Mouse (Mus musculus) forebrain, embryonic 14.5 days (tissue): ENCODE data around the gene Sfxn2. TPM values are rescaled to one million over a fixed set of nuclear protein-coding genes. Genes with fewer than 3 reads are reported as not detected.
A peak's percentile ranks its signal among the peaks of the same experiment; 100 is the strongest.

Experiments
- ATAC-seq: fragments of 200-750 bp; cut with Nextera tagmentation; 2 replicates; pipeline ENCODE4 v1.8.0; 2017; ENCODE audit warnings: mild to moderate bottlenecking, moderate library complexity
- DNase-seq: peaks from one replicate; pipeline ENCODE4 v3.0.0-alpha.2; 2015; ENCODE audit warnings: low spot score
- H3K27ac ChIP-seq: fragments of 300-500 bp; sonication (generic); 2 replicates; pipeline ENCODE4 v1.5.1; 2014; ENCODE audit warnings: low read depth, mild to moderate bottlenecking, control low read depth, low read length, moderate library complexity
- H3K27me3 ChIP-seq: fragments of 300-500 bp; sonication (generic); replicated peaks from 2 replicates; pipeline ENCODE4 v1.6.1; 2014; ENCODE audit warnings: low read length, control low read depth, mixed read lengths; ENCODE audit not compliant: control insufficient read depth, insufficient read depth
- H3K36me3 ChIP-seq: fragments of 300-500 bp; sonication (generic); 2 replicates; pipeline ENCODE4 v1.6.1; 2014; ENCODE audit warnings: low read length, control low read depth; ENCODE audit not compliant: control insufficient read depth, insufficient read depth
- H3K4me1 ChIP-seq: fragments of 300-500 bp; sonication (generic); 2 replicates; pipeline ENCODE4 v1.6.1; 2014; ENCODE audit warnings: antibody characterized with exemption, low read length, control low read depth; ENCODE audit not compliant: control insufficient read depth, insufficient read depth
- H3K4me2 ChIP-seq: fragments of 300-500 bp; sonication (generic); 2 replicates; pipeline ENCODE4 v1.6.1; 2014; ENCODE audit warnings: mild to moderate bottlenecking, control low read depth, low read length
- H3K4me3 ChIP-seq: fragments of 300-500 bp; sonication (generic); 2 replicates; pipeline ENCODE4 v1.5.1; 2014; ENCODE audit warnings: low read depth, low read length, control low read depth
- H3K9ac ChIP-seq: fragments of 300-500 bp; sonication (generic); 2 replicates; pipeline ENCODE4 v1.6.1; 2014; ENCODE audit warnings: mild to moderate bottlenecking, low read length, control low read depth, moderate library complexity
- H3K9me3 ChIP-seq: fragments of 300-500 bp; sonication (generic); replicated peaks from 2 replicates; pipeline ENCODE4 v1.6.1; 2016; ENCODE audit warnings: low read length, control low read depth, mixed read lengths; ENCODE audit not compliant: control insufficient read depth
- WGBS: fragments of 180-500 bp; shearing (Covaris S2); extraction: QIAGEN DNeasy Blood & Tissue Kit; methylation state at CpG from one replicate; pipeline ENCODE4 v1.1.7; 2014; 5-methylcytosine and 5-hydroxymethylcytosine counted together
- polyA plus RNA-seq: library from polyadenylated mRNA; unstranded; fragments of >200 nt; fragmentation: Nextera tagmentation; extraction: Ambion mirVana; gene quantifications from 2 replicates; pipeline ENCODE4 v1.2.1, GENCODE M21; 2014

Gene Sfxn2
- polyA plus RNA-seq, 1 experiment from 2014 or later, result 6.8 TPM

GRCm38 (mm10) chr19:46575196-46575595 is 2.0 kb downstream of the Sfxn2 start:
- Histone ChIP-seq H3K36me3 (no peaks in the 10 kb centered on the region), H3K4me3 (no peak overlapping the region), H3K27ac (no peak overlapping the region), H3K9ac (no peak overlapping the region), H3K4me2 (no peak overlapping the region), H3K9me3 (no peaks in the 10 kb centered on the region), H3K27me3 (no peaks in the 10 kb centered on the region), H3K4me1 (peaks cover 12% of the 10 kb centered on the region)
- DNase-seq (no peak), ATAC-seq (no peak)
- 70% methylated on average over 4 of the region's 4 CpGs for WGBS

GRCm38 (mm10) chr19:46587823-46588508 is 14.8 kb downstream of the Sfxn2 start:
- WGBS, result 63% methylated on average over 13 of the region's 13 CpGs
- H3K36me3 ChIP-seq, result peaks cover 25% of the 10 kb centered on the region

DNA sequence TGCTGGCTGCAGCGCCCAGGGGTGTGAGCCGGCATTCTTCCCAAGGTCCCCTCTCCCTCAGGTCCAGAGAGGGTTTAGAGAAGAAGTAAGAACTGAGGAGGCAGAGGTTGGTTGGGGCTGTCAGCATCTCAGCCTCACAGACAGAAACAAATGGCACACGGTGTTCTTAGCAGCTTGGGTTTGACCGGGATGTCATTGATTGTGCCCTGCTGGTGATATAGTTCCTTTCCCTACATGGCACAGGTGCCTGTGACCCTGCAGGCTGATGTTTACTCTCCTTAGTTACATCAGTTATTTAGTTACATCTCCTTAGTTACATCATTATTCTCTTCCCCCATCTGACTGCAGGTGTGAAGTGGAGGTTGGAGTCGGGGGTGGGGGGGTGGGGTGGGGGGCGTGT is 18.4 kb downstream of the Sfxn2 start:
- Histone ChIP-seq H3K9ac (no peak overlapping the region), H3K27ac (no peak overlapping the region), H3K4me1 (no peaks in the 10 kb centered on the region), H3K9me3 (no peaks in the 10 kb centered on the region), H3K4me3 (no peak overlapping the region), H3K27me3 (no peaks in the 10 kb centered on the region), H3K36me3 (peaks cover 24% of the 10 kb centered on the region), H3K4me2 (no peak overlapping the region)
- DNase-seq, result no peak
- 90% methylated on average over 6 of the region's 6 CpGs for WGBS
- ATAC-seq, result no peak

More at GRCm38 (mm10) chr19:46587823-46588508, 14.8 kb downstream of the Sfxn2 start:
- H3K9ac ChIP-seq, result no peak overlapping the region
- H3K27me3 ChIP-seq, result no peaks in the 10 kb centered on the region
- H3K4me3 ChIP-seq, result no peak overlapping the region
- H3K4me1 ChIP-seq, result no peaks in the 10 kb centered on the region
- ATAC-seq (peak; percentile 52; the same call in 1 of the 2 replicates), DNase-seq (peak; percentile 91)
- H3K9me3 ChIP-seq, result no peaks in the 10 kb centered on the region
- H3K27ac ChIP-seq, result 0 out of 2 replicates have a peak overlapping the region, but pooled peaks have one; percentile 6
- no peak overlapping the region for H3K4me2 ChIP-seq

- H3K27me3 ChIP-seq, result no peaks in the 10 kb centered on the region
- H3K4me2 ChIP-seq, result no peak overlapping the region
- H3K9ac ChIP-seq, result no peak overlapping the region
- no peak for DNase-seq
- 93% methylated on average over 9 of the region's 9 CpGs for WGBS
- no peaks in the 10 kb centered on the region for H3K9me3 ChIP-seq
- H3K36me3 ChIP-seq, result peaks cover 24% of the 10 kb centered on the region
- H3K4me1 ChIP-seq, result no peaks in the 10 kb centered on the region
- H3K27ac ChIP-seq, result no peak overlapping the region
- no peak overlapping the region for H3K4me3 ChIP-seq
- ATAC-seq, result no peak
Measured at GRCm38 (mm10) chr19:46592751-46593439, 19.7 kb downstream of the Sfxn2 start.

DNA sequence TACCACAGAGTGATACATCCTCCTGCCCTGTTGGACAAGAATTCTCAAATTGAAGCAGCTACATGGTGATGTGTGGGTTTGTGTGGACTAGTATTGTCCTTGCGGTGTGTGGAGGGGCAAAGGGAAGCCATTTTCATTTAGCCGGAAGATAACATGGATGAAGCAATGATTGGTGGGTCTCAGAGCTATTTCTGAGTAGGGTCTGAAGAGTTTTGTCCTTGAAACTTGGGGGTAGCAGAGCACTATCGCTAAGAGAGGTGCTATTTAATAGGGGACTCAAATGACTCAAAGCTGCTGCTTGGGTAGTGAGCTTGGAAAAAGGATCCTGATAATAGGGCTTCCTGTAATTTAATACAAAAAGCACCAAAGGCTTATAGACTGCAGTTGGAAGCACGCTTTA is 25.0 kb downstream of the Sfxn2 start:
- Histone ChIP-seq H3K27ac (no peak overlapping the region), H3K4me3 (peak overlapping the region; percentile 84; the same call in 1 of the 2 replicates)

GRCm38 (mm10) chr19:46598720-46599252 is 25.6 kb downstream of the Sfxn2 start, which contains the start of gene Wbp1l:
Gene Wbp1l, plus strand, starts transcription at chr19:46599084.
- ATAC-seq, result peak; percentile 99
- Histone ChIP-seq H3K4me3 (peak within 1 kb of the TSS; percentile 84), H3K4me1 (peaks cover 9% of the 10 kb centered on the region), H3K36me3 (peaks cover 2% of the 10 kb centered on the region; the same call in 1 of the 2 replicates), H3K4me2 (peak within 1 kb of the TSS; percentile 95), H3K27ac (peak within 1 kb of the TSS; percentile 62), H3K9me3 (no peaks in the 10 kb centered on the region), H3K9ac (peak within 1 kb of the TSS; percentile 78), H3K27me3 (no peaks in the 10 kb centered on the region)
- DNase-seq, result peak; percentile 100
- WGBS, result under 1% methylated on average over 22 of the region's 22 CpGs

More for the DNA sequence above, 25.0 kb downstream of the Sfxn2 start:
- peaks cover 9% of the 10 kb centered on the region for H3K4me1 ChIP-seq
- H3K4me2 ChIP-seq, result peak overlapping the region; percentile 37
- 81% methylated on average over 4 of the region's 4 CpGs for WGBS
- peaks cover 2% of the 10 kb centered on the region; the same call in 1 of the 2 replicates for H3K36me3 ChIP-seq
- H3K9ac ChIP-seq, result no peak overlapping the region
- no peaks in the 10 kb centered on the region for H3K9me3 ChIP-seq
- ATAC-seq, result no peak
- H3K27me3 ChIP-seq, result no peaks in the 10 kb centered on the region
- DNase-seq, result no peak

GRCm38 (mm10) chr19:46599375-46600256 is 26.5 kb downstream of the Sfxn2 start:
- ATAC-seq (peak; percentile 16; the same call in 1 of the 2 replicates), DNase-seq (no peak)
- H3K36me3 ChIP-seq, result peaks cover 2% of the 10 kb centered on the region; the same call in 1 of the 2 replicates
- H3K4me3 ChIP-seq, result peak overlapping the region; percentile 84
- peak overlapping the region; percentile 62 for H3K27ac ChIP-seq
- H3K9ac ChIP-seq, result peak overlapping the region; percentile 78
- H3K4me1 ChIP-seq, result peaks cover 9% of the 10 kb centered on the region
- H3K4me2 ChIP-seq, result peak overlapping the region; percentile 95
- WGBS, result 20% methylated on average over 22 of the region's 22 CpGs
- H3K9me3 ChIP-seq, result no peaks in the 10 kb centered on the region
- no peaks in the 10 kb centered on the region for H3K27me3 ChIP-seq

- H3K9ac ChIP-seq, result peak overlapping the region; percentile 78; the same call in 1 of the 2 replicates
- WGBS, result 89% methylated on average over 4 of the region's 4 CpGs
- peak overlapping the region; percentile 95 for H3K4me2 ChIP-seq
Measured at GRCm38 (mm10) chr19:46600371-46600770, 27.2 kb downstream of the Sfxn2 start.

More at GRCm38 (mm10) chr19:46600371-46600770, 27.2 kb downstream of the Sfxn2 start:
- Histone ChIP-seq H3K27ac (no peak overlapping the region), H3K27me3 (no peaks in the 10 kb centered on the region), H3K4me3 (peak overlapping the region; percentile 84; the same call in 1 of the 2 replicates), H3K9me3 (no peaks in the 10 kb centered on the region), H3K36me3 (no peaks in the 10 kb centered on the region; the same call in 1 of the 2 replicates), H3K4me1 (peaks cover 9% of the 10 kb centered on the region)
- ATAC-seq (no peak), DNase-seq (no peak)
